Mouse (Mus musculus) layer of hippocampus, adult 11-12 months (tissue): ENCODE results near the gene Arpc5.
A peak's percentile ranks its signal among the peaks of the same experiment; 100 is the strongest.
"Not testable (repeated sequence)": the region's sequence is repeated elsewhere in the genome, so short reads cannot be mapped to it uniquely, and the experiment has no call there.

Source experiments
- DNase-seq: peaks from one replicate; pipeline ENCODE4 v3.0.0; 2022; ENCODE audit warnings: low spot score

Gene Arpc5

GRCm38 (mm10) chr1:152766032-152766772 is at the start of gene Arpc5, which contains the start of gene Rgl1:
TSS of gene Arpc5 (plus strand) at chr1:152766542.
TSS of gene Rgl1 (minus strand) at chr1:152766351.
- peak; percentile 96 for DNase-seq

GRCm38 (mm10) chr1:152717329-152717728 is 49.0 kb upstream of the Arpc5 start:
- DNase-seq, result no peak

GRCm38 (mm10) chr1:152718200-152718599 is 48.1 kb upstream of the Arpc5 start:
- no peak for DNase-seq

- no peak for DNase-seq
These were observed 45.4 kb upstream of the Arpc5 start for GRCm38 (mm10) chr1:152720969-152721368.

- no peak for DNase-seq
These were observed 44.7 kb upstream of the Arpc5 start for GRCm38 (mm10) chr1:152721535-152722198.

GRCm38 (mm10) chr1:152724286-152724685 is 42.1 kb upstream of the Arpc5 start:
- DNase-seq, result no peak

GRCm38 (mm10) chr1:152726095-152726494 is 40.2 kb upstream of the Arpc5 start:
- DNase-seq, result no peak

GRCm38 (mm10) chr1:152727604-152728236 is 38.6 kb upstream of the Arpc5 start:
- no peak for DNase-seq

- no peak for DNase-seq
These were observed 27.5 kb upstream of the Arpc5 start for GRCm38 (mm10) chr1:152738793-152739192.

GRCm38 (mm10) chr1:152739374-152739773 is 27.0 kb upstream of the Arpc5 start:
- no peak for DNase-seq

GRCm38 (mm10) chr1:152743095-152743826 is 23.1 kb upstream of the Arpc5 start:
- no peak for DNase-seq

- peak; percentile 91 for DNase-seq
These were observed 19.9 kb upstream of the Arpc5 start for GRCm38 (mm10) chr1:152746426-152746825.

- DNase-seq, result no peak
These were observed 17.1 kb upstream of the Arpc5 start for GRCm38 (mm10) chr1:152749276-152749675.

GRCm38 (mm10) chr1:152750312-152750965 is 15.9 kb upstream of the Arpc5 start, which contains the start of gene Apobec4:
TSS of gene Apobec4 (plus strand) at chr1:152750551.
- peak; percentile 58 for DNase-seq

GRCm38 (mm10) chr1:152761791-152762190 is 4.6 kb upstream of the Arpc5 start:
- DNase-seq, result no peak

GRCm38 (mm10) chr1:152766804-152767748 is 734 bp downstream of the Arpc5 start:
- DNase-seq, result no peak

GRCm38 (mm10) chr1:152767749-152768488 is 1.6 kb downstream of the Arpc5 start:
- peak; percentile 93 for DNase-seq

- DNase-seq, result peak; percentile 41
These were observed 4.7 kb downstream of the Arpc5 start for GRCm38 (mm10) chr1:152771016-152771415.

GRCm38 (mm10) chr1:152774601-152775000 is 8.3 kb downstream of the Arpc5 start:
- DNase-seq, result not testable (repeated sequence)
